Mouse (Mus musculus): ENCODE results near the gene Opcml.

DNA sequence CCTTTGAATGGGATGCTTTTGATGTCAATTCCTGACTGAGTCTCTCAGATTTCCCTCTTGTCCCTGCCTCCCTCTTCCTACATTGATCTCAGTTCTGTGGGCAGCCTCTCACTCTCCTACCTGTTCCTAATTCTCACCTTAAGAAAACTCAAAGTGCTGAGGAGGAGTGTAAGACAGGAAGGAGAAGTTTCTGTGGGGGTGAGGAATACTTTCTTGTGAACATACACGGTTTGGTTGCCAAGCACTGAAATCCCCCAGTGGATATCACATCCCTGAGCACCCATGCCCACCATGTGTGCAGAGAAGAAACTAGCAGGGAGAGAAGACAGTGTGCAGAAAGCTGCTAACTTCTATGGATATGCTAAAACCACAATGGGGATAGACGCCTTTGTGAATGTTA is 1141.5 kb downstream of the Opcml start:
- TF ChIP-seq CTCF (conservative IDR thresholded peaks at IDR 0.05; ENCODE audit: low read length) (no peak), NANOG (IDR thresholded peaks at IDR 0.05; ENCODE audit: borderline replicate concordance, low read length) (no peak), POU5F1 (IDR thresholded peaks at IDR 0.05; ENCODE audit: borderline replicate concordance, low read length) (no peak)
